Mouse (Mus musculus) left cerebral cortex, postnatal 4 days (tissue): Measurements from ENCODE around the gene Tnfsf9. TPM values are rescaled to one million over a fixed set of nuclear protein-coding genes. Genes with fewer than 3 reads are reported as not detected.
A peak's percentile ranks its signal among the peaks of the same experiment; 100 is the strongest.

Experiments
- DNase-seq: peaks from one replicate; pipeline ENCODE4 v3.0.0-alpha.2; 2022
- intact Hi-C: fragments of 180-260 bp; cut with DNase I; formaldehyde crosslinking; loops from one replicate; pipeline ENCODE4 v1.15.1; 2025
- total RNA-seq, 2 experiments: library from RNA; stranded (reverse); gene quantifications; 2 replicates each; pipeline ENCODE4 v1.2.3; 2021

The Tnfsf9 gene
- total RNA-seq: 1 to 10 TPM; 1.7 to 2.0 TPM

GRCm38 (mm10) chr17:57105181-57106034, at the start of gene Tnfsf9:
Tnfsf9 (plus strand) TSS chr17:57105325.
- DNase-seq: peak; percentile 64
- intact Hi-C loops: no loop called here

GRCm38 (mm10) chr17:57056246-57056645, 48.9 kb upstream of the Tnfsf9 start:
- no peak for DNase-seq
- intact Hi-C loops: no loop called here

- DNase-seq: peak; percentile 52
- intact Hi-C loops: no loop called here
Observed at GRCm38 (mm10) chr17:57058891-57059485, 46.1 kb upstream of the Tnfsf9 start, which contains the start of gene Crb3. Crb3 (plus strand) TSS chr17:57059105.

- intact Hi-C loops: no loop called here
- DNase-seq: peak; percentile 89
Observed at GRCm38 (mm10) chr17:57059486-57059977, 45.6 kb upstream of the Tnfsf9 start, which contains the start of gene Slc25a23. Slc25a23 (minus strand) TSS chr17:57059863.

- intact Hi-C loops: no loop called here
- peak; percentile 96 for DNase-seq
Observed at GRCm38 (mm10) chr17:57060231-57060801, 44.8 kb upstream of the Tnfsf9 start.

GRCm38 (mm10) chr17:57061069-57061468, 44.1 kb upstream of the Tnfsf9 start:
- intact Hi-C loops: no loop called here
- DNase-seq: no peak

GRCm38 (mm10) chr17:57062011-57062521, 43.1 kb upstream of the Tnfsf9 start:
- DNase-seq: peak; percentile 38
- intact Hi-C loops: no loop called here

- DNase-seq: no peak
- intact Hi-C loops: no loop called here
Observed at GRCm38 (mm10) chr17:57062548-57062947, 42.6 kb upstream of the Tnfsf9 start.

GRCm38 (mm10) chr17:57063031-57063430, 42.1 kb upstream of the Tnfsf9 start:
- no peak for DNase-seq

GRCm38 (mm10) chr17:57066908-57067307, 38.2 kb upstream of the Tnfsf9 start:
- intact Hi-C loops: no loop called here
- no peak for DNase-seq

More at GRCm38 (mm10) chr17:57063031-57063430, 42.1 kb upstream of the Tnfsf9 start:
- intact Hi-C loops: no loop called here

- no peak for DNase-seq
- intact Hi-C loops: no loop called here
Observed at GRCm38 (mm10) chr17:57070272-57070671, 34.9 kb upstream of the Tnfsf9 start.

GRCm38 (mm10) chr17:57070699-57071098, 34.4 kb upstream of the Tnfsf9 start:
- intact Hi-C loops: no loop called here
- DNase-seq: peak; percentile 14

- no peak for DNase-seq
- intact Hi-C loops: no loop called here
Observed at GRCm38 (mm10) chr17:57076916-57077315, 28.2 kb upstream of the Tnfsf9 start.

GRCm38 (mm10) chr17:57078336-57078735, 26.8 kb upstream of the Tnfsf9 start, which contains the start of gene Dennd1c:
Dennd1c (minus strand) TSS chr17:57078514.
- no peak for DNase-seq
- intact Hi-C loops: no loop called here

GRCm38 (mm10) chr17:57079919-57080318, 25.2 kb upstream of the Tnfsf9 start:
- no peak for DNase-seq
- intact Hi-C loops: no loop called here

GRCm38 (mm10) chr17:57081234-57081842, 23.8 kb upstream of the Tnfsf9 start:
- DNase-seq: no peak
- intact Hi-C loops: no loop called here

- DNase-seq: no peak
- intact Hi-C loops: no loop called here
Observed at GRCm38 (mm10) chr17:57082481-57082880, 22.6 kb upstream of the Tnfsf9 start.

GRCm38 (mm10) chr17:57085970-57086757, 19.0 kb upstream of the Tnfsf9 start:
- DNase-seq: peak; percentile 72
- intact Hi-C loops: no loop called here

- peak; percentile 81 for DNase-seq
- intact Hi-C loops: no loop called here
Observed at GRCm38 (mm10) chr17:57087049-57087832, 17.9 kb upstream of the Tnfsf9 start, which contains the start of gene Tubb4a. Tubb4a (minus strand) TSS chr17:57087782.
